Mouse (Mus musculus): ENCODE measurements around the gene Trem2. TPM values are rescaled to one million over a fixed set of nuclear protein-coding genes. Genes with fewer than 3 reads are reported as not detected.

Gene Trem2
- total RNA-seq, 1 experiment: 0.49 TPM

DNA sequence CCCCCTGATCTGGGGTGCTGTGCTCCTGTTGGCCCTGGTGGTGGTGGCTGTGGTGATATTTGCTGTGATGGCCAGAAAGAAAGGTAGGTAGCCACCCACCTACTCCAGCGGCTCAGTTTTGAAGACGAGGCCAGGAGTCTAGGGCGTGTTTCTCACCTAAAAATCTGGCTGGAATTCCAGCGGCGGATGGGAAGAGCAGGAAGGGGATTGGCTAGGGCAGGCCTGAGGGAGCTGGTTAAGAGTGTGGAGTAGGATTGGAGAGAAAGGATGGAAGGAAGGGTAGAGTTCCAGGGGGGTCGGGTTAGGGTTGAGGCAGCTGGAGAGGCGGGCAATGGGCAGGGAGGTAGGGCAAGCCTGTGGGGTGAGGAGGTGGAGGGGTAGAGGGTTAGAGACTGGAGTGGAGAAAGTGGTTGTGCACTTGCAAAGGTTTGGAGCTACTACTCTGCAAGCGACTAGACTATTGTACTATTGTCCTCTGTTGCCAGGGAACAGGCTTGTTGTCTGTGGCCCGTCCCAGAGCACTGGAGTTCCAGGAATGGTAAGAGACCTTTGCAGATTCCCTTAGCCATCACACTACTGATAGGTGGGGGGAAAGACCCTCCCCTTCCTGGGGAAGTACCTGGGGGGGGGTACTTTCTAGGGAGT lies 19.4 kb downstream of the Trem2 start:
- Histone ChIP-seq H3K27ac (ENCODE audit: insufficient read depth, low read depth, low read length, poor library complexity, severe bottlenecking) (no peak overlapping the region), H3K4me1 (ENCODE audit: control insufficient read depth in 2 of 2, insufficient read depth in 2 of 2, low read length in 2 of 2, poor library complexity in 1 of 2) (peaks cover 0 to 7% of the 10 kb centered on the region in 2 experiments; a peak in 1 of 4 replicates), H3K36me3 (ENCODE audit: control insufficient read depth, insufficient read depth, low read length, poor library complexity, severe bottlenecking) (no peaks in the 10 kb centered on the region), H3K4me3 (ENCODE audit: insufficient read depth in 1 of 2, low read depth in 1 of 2, low read length in 2 of 2, poor library complexity in 1 of 2, severe bottlenecking in 1 of 2) (no peak overlapping the region), H3K9me3 (ENCODE audit: control insufficient read depth, insufficient read depth, low read depth, low read length) (no peaks in the 10 kb centered on the region), H3K9ac (ENCODE audit: insufficient read depth, low read depth, low read length, poor library complexity, severe bottlenecking) (no peak overlapping the region)
- no peak for DNase-seq (ENCODE audit: low read depth, low spot score)
- TF ChIP-seq MAFK (IDR thresholded peaks at IDR 0.05; ENCODE audit: insufficient read depth, low read depth, low read length) (no peak), ZC3H11A (IDR thresholded peaks at IDR 0.05; ENCODE audit: borderline replicate concordance, low read depth, low read length) (no peak), CHD2 (IDR thresholded peaks at IDR 0.05; ENCODE audit: low read depth, low read length) (no peak), ZNF384 (IDR thresholded peaks at IDR 0.05; ENCODE audit: low read depth, low read length) (no peak), HCFC1 (IDR thresholded peaks at IDR 0.05; ENCODE audit: borderline replicate concordance, insufficient read depth, low read length) (no peak)
- in situ Hi-C loops (cut with MboI; ENCODE audit: low sequenced_read_pairs in 2 of 2, unreplicated experiment in 2 of 2): no loop called here

DNA sequence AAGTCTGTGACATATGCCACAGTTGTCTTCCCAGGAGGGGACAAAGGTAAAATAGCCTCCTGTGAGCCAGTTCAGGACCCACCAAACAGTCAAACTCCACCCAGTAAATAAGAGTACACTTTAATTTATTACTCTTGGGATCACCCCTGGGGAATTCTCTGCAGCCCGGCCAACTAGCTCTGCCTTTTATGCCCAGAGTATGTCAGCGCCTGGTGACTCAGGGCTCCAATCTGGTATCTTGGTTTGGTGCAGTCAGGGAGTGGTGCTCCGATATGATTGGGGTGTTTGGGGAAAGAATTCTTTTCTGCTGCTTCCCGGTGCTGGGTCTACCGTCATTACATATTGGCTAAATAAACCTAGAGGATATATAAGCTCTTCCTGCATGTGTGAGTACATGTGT lies 20.6 kb downstream of the Trem2 start:
- TF ChIP-seq CHD2 (IDR thresholded peaks at IDR 0.05; ENCODE audit: low read depth, low read length): no peak
- TF ChIP-seq MAFK (IDR thresholded peaks at IDR 0.05; ENCODE audit: insufficient read depth, low read depth, low read length): no peak
- H3K9me3 ChIP-seq (ENCODE audit: control insufficient read depth, insufficient read depth, low read depth, low read length): no peaks in the 10 kb centered on the region
- no peak for DNase-seq (ENCODE audit: low read depth, low spot score)
- in situ Hi-C loops (cut with MboI; ENCODE audit: low sequenced_read_pairs in 2 of 2, unreplicated experiment in 2 of 2): no loop called here
- no peak overlapping the region for H3K27ac ChIP-seq (ENCODE audit: insufficient read depth, low read depth, low read length, poor library complexity, severe bottlenecking)
- no peaks in the 10 kb centered on the region for H3K36me3 ChIP-seq (ENCODE audit: control insufficient read depth, insufficient read depth, low read length, poor library complexity, severe bottlenecking)
- no peak overlapping the region for H3K4me3 ChIP-seq (ENCODE audit: insufficient read depth in 1 of 2, low read depth in 1 of 2, low read length in 2 of 2, poor library complexity in 1 of 2, severe bottlenecking in 1 of 2)
- peaks cover 0 to 7% of the 10 kb centered on the region in 2 experiments; a peak in 1 of 4 replicates for H3K4me1 ChIP-seq (ENCODE audit: control insufficient read depth in 2 of 2, insufficient read depth in 2 of 2, low read length in 2 of 2, poor library complexity in 1 of 2)
- H3K9ac ChIP-seq (ENCODE audit: insufficient read depth, low read depth, low read length, poor library complexity, severe bottlenecking): no peak overlapping the region

GRCm38 (mm10) chr17:48371621-48372020 lies 25.4 kb downstream of the Trem2 start:
- H3K9me3 ChIP-seq (ENCODE audit: control insufficient read depth, insufficient read depth, low read depth, low read length): no peaks in the 10 kb centered on the region
- TF ChIP-seq CHD2 (IDR thresholded peaks at IDR 0.05; ENCODE audit: low read depth, low read length) (no peak), HCFC1 (IDR thresholded peaks at IDR 0.05; ENCODE audit: borderline replicate concordance, insufficient read depth, low read length) (no peak), MAFK (IDR thresholded peaks at IDR 0.05; ENCODE audit: insufficient read depth, low read depth, low read length) (no peak), ZC3H11A (IDR thresholded peaks at IDR 0.05; ENCODE audit: borderline replicate concordance, low read depth, low read length) (no peak), ZNF384 (IDR thresholded peaks at IDR 0.05; ENCODE audit: low read depth, low read length) (no peak)

DNA sequence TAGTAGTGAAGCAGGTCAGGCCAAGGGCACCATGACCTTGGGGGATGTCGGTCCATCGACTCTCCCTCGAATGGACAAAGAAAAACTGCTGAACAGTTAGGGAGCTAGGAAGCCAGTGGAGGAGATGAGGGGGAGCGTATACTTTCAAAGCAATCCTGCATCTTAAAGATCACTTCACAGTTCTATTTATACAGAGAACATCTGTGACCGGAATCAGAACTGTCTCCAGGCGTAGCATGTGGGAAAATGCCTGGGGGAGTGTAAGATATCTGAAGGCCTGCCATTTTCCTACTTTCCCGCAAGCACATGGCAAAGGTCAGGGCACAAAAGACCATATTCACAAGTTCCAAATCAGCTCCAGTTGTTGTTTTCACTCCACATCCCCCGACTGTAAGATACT lies 26.8 kb downstream of the Trem2 start:
- no peak overlapping the region for H3K9ac ChIP-seq (ENCODE audit: insufficient read depth, low read depth, low read length, poor library complexity, severe bottlenecking)
- H3K4me1 ChIP-seq (ENCODE audit: control insufficient read depth in 2 of 2, insufficient read depth in 2 of 2, low read length in 2 of 2, poor library complexity in 1 of 2): no peaks in the 10 kb centered on the region
- no peak overlapping the region for H3K27ac ChIP-seq (ENCODE audit: insufficient read depth, low read depth, low read length, poor library complexity, severe bottlenecking)
- no peak for TF ChIP-seq MAFK (IDR thresholded peaks at IDR 0.05; ENCODE audit: insufficient read depth, low read depth, low read length)
- no peak for TF ChIP-seq ZC3H11A (IDR thresholded peaks at IDR 0.05; ENCODE audit: borderline replicate concordance, low read depth, low read length)
- TF ChIP-seq CHD2 (IDR thresholded peaks at IDR 0.05; ENCODE audit: low read depth, low read length): no peak
- TF ChIP-seq ZNF384 (IDR thresholded peaks at IDR 0.05; ENCODE audit: low read depth, low read length): no peak
- TF ChIP-seq HCFC1 (IDR thresholded peaks at IDR 0.05; ENCODE audit: borderline replicate concordance, insufficient read depth, low read length): no peak
- no peaks in the 10 kb centered on the region for H3K9me3 ChIP-seq (ENCODE audit: control insufficient read depth, insufficient read depth, low read depth, low read length)
- no peak for DNase-seq (ENCODE audit: low read depth, low spot score)
- in situ Hi-C loops (cut with MboI; ENCODE audit: low sequenced_read_pairs in 2 of 2, unreplicated experiment in 2 of 2): no loop called here
- no peak overlapping the region for H3K4me3 ChIP-seq (ENCODE audit: insufficient read depth in 1 of 2, low read depth in 1 of 2, low read length in 2 of 2, poor library complexity in 1 of 2, severe bottlenecking in 1 of 2)
- H3K36me3 ChIP-seq (ENCODE audit: control insufficient read depth, insufficient read depth, low read length, poor library complexity, severe bottlenecking): no peaks in the 10 kb centered on the region

More at GRCm38 (mm10) chr17:48371621-48372020, 25.4 kb downstream of the Trem2 start:
- Histone ChIP-seq H3K27ac (ENCODE audit: insufficient read depth, low read depth, low read length, poor library complexity, severe bottlenecking) (no peak overlapping the region), H3K9ac (ENCODE audit: insufficient read depth, low read depth, low read length, poor library complexity, severe bottlenecking) (no peak overlapping the region), H3K4me1 (ENCODE audit: control insufficient read depth in 2 of 2, insufficient read depth in 2 of 2, low read length in 2 of 2, poor library complexity in 1 of 2) (no peaks in the 10 kb centered on the region), H3K36me3 (ENCODE audit: control insufficient read depth, insufficient read depth, low read length, poor library complexity, severe bottlenecking) (no peaks in the 10 kb centered on the region), H3K4me3 (ENCODE audit: insufficient read depth in 1 of 2, low read depth in 1 of 2, low read length in 2 of 2, poor library complexity in 1 of 2, severe bottlenecking in 1 of 2) (no peak overlapping the region)
- in situ Hi-C loops (cut with MboI; ENCODE audit: low sequenced_read_pairs in 2 of 2, unreplicated experiment in 2 of 2): no loop called here
- DNase-seq (ENCODE audit: low read depth, low spot score): no peak

DNA sequence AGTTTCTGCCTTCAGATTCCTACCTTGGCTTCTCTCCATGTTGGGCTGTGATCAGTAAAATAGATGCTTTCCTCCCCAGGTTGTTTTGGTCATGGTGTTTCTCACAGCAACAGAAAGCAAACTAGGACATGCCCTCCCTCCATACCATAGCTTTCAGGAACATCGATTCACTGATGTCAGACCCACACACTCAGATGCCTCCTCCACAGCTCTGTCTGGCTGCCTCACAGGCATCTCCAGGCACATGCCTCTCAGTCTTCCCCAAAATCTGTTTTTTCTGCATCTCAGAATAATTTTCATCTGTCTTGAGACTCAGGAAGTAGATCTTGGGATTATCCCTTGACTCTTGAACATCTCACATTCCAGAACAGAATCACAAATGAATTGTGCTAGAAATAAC lies 29.9 kb downstream of the Trem2 start:
- TF ChIP-seq ZC3H11A (IDR thresholded peaks at IDR 0.05; ENCODE audit: borderline replicate concordance, low read depth, low read length) (no peak), CHD2 (IDR thresholded peaks at IDR 0.05; ENCODE audit: low read depth, low read length) (no peak), MAFK (IDR thresholded peaks at IDR 0.05; ENCODE audit: insufficient read depth, low read depth, low read length) (no peak), HCFC1 (IDR thresholded peaks at IDR 0.05; ENCODE audit: borderline replicate concordance, insufficient read depth, low read length) (no peak), ZNF384 (IDR thresholded peaks at IDR 0.05; ENCODE audit: low read depth, low read length) (no peak)
- no peak overlapping the region for H3K4me3 ChIP-seq (ENCODE audit: insufficient read depth in 1 of 2, low read depth in 1 of 2, low read length in 2 of 2, poor library complexity in 1 of 2, severe bottlenecking in 1 of 2)
- no peak overlapping the region for H3K9ac ChIP-seq (ENCODE audit: insufficient read depth, low read depth, low read length, poor library complexity, severe bottlenecking)
- H3K4me1 ChIP-seq (ENCODE audit: control insufficient read depth in 2 of 2, insufficient read depth in 2 of 2, low read length in 2 of 2, poor library complexity in 1 of 2): no peaks in the 10 kb centered on the region
- no peaks in the 10 kb centered on the region for H3K9me3 ChIP-seq (ENCODE audit: control insufficient read depth, insufficient read depth, low read depth, low read length)
- no peak for DNase-seq (ENCODE audit: low read depth, low spot score)
- no peak overlapping the region for H3K27ac ChIP-seq (ENCODE audit: insufficient read depth, low read depth, low read length, poor library complexity, severe bottlenecking)
- in situ Hi-C loops (cut with MboI; ENCODE audit: low sequenced_read_pairs in 2 of 2, unreplicated experiment in 2 of 2): no loop called here
- no peaks in the 10 kb centered on the region for H3K36me3 ChIP-seq (ENCODE audit: control insufficient read depth, insufficient read depth, low read length, poor library complexity, severe bottlenecking)

All from ES-E14 (cell line).